Mouse (Mus musculus) liver, embryonic 11.5 days (tissue): ENCODE measurements around the gene Rgs16. TPM values are rescaled to one million over a fixed set of nuclear protein-coding genes. Genes with fewer than 3 reads are reported as not detected.

Source experiments
- ATAC-seq: fragments of 200-750 bp; cut with Nextera tagmentation; replicated peaks from 2 replicates; pipeline ENCODE4 v1.8.0; 2017; ENCODE audit warnings: moderate number of reproducible peaks, mild to moderate bottlenecking, moderate TSS enrichment, moderate library complexity; ENCODE audit not compliant: low FRiP score
- DNase-seq: peaks from one replicate; pipeline ENCODE4 v3.0.0-alpha.2; 2017; ENCODE audit warnings: low spot score
- H3K27ac ChIP-seq: fragments of 300-500 bp; sonication (generic); 2 replicates; pipeline ENCODE4 v1.5.1; 2014; ENCODE audit warnings: mild to moderate bottlenecking, low read depth, low read length, control low read depth
- H3K27me3 ChIP-seq: fragments of 300-500 bp; sonication (generic); replicated peaks from 2 replicates; pipeline ENCODE4 v1.6.1; 2014; ENCODE audit warnings: low read length, mixed read lengths; ENCODE audit not compliant: control insufficient read depth, insufficient read depth
- H3K36me3 ChIP-seq: fragments of 300-500 bp; sonication (generic); 2 replicates; pipeline ENCODE4 v1.6.1; 2014; ENCODE audit warnings: mild to moderate bottlenecking, low read length, moderate library complexity, mixed read lengths; ENCODE audit not compliant: control insufficient read depth, insufficient read depth
- H3K4me1 ChIP-seq: fragments of 300-500 bp; sonication (generic); replicated peaks from 2 replicates; pipeline ENCODE4 v1.6.1; 2014; ENCODE audit warnings: low read length, mixed read lengths; ENCODE audit not compliant: control insufficient read depth, insufficient read depth
- H3K4me2 ChIP-seq: fragments of 300-500 bp; sonication (generic); 2 replicates; pipeline ENCODE4 v1.6.1; 2014; ENCODE audit warnings: mild to moderate bottlenecking, control low read depth, moderate library complexity
- H3K4me3 ChIP-seq: fragments of 300-500 bp; sonication (generic); 2 replicates; pipeline ENCODE4 v1.5.1; 2014; ENCODE audit warnings: low read depth, low read length, control low read depth
- H3K9ac ChIP-seq: fragments of 300-500 bp; sonication (generic); 2 replicates; pipeline ENCODE4 v1.6.1; 2014; ENCODE audit warnings: low read depth, low read length, control low read depth
- H3K9me3 ChIP-seq: fragments of 300-500 bp; sonication (generic); 2 replicates; pipeline ENCODE4 v1.6.1; 2016; ENCODE audit warnings: low read length, inconsistent platforms, mixed read lengths; ENCODE audit not compliant: control insufficient read depth
- WGBS: fragments of 180-500 bp; shearing (Covaris S2); extraction: QIAGEN DNeasy Blood & Tissue Kit; methylation state at CpG from one replicate; pipeline ENCODE4 v1.1.7; 2014; 5-methylcytosine and 5-hydroxymethylcytosine counted together
- polyA plus RNA-seq: library from polyadenylated mRNA; unstranded; fragments of >200 nt; fragmentation: Nextera tagmentation; extraction: Ambion mirVana; gene quantifications from 2 replicates; pipeline ENCODE4 v1.2.1, GENCODE M21; 2014

Rgs16 gene
- polyA plus RNA-seq, 1 experiment from 2014 or later, result 1.3 TPM

GRCm38 (mm10) chr1:153742374-153743155 lies 2.4 kb downstream of the Rgs16 start:
- Histone ChIP-seq H3K36me3 (no peaks in the 10 kb centered on the region), H3K9me3 (no peaks in the 10 kb centered on the region), H3K27me3 (peaks cover 45% of the 10 kb centered on the region), H3K4me3 (no peak overlapping the region), H3K27ac (no peak overlapping the region), H3K9ac (no peak overlapping the region), H3K4me2 (no peak overlapping the region), H3K4me1 (no peaks in the 10 kb centered on the region)
- WGBS, result 54% methylated on average over 11 of the region's 11 CpGs
- ATAC-seq, result no peak
- DNase-seq, result no peak

DNA sequence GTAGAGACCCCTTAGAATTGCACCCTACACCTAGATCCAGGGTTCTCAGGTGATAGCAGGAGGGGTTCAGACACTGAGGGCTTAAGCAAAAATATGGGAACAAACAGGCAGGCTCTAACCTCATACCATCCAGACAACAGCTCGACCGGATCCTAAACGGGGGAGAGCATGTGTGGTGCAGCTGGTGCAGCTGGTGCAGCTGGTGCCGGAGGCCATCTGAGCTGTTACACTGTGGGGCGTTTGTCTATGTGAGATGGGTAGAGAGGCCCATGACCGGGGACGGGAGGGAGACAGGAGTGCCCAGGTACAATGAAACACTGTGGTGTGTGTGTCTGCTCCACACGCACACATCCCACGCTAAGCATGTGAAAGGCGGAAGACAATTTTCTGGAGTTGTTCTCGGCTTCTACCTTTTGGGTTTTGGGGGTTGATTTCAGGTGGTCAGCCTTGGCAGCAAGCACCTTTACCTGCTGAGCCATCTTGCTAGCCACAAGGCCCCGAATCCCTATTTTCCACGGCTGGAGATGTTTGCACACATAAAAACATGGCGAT lies 6.0 kb downstream of the Rgs16 start:
- H3K4me3 ChIP-seq, result no peak overlapping the region
- H3K36me3 ChIP-seq, result no peaks in the 10 kb centered on the region
- ATAC-seq, result no peak
- no peak overlapping the region for H3K27ac ChIP-seq
- H3K4me2 ChIP-seq, result no peak overlapping the region
- H3K9me3 ChIP-seq, result no peaks in the 10 kb centered on the region
- H3K27me3 ChIP-seq, result peaks cover 8% of the 10 kb centered on the region
- DNase-seq, result no peak
- peaks cover 11% of the 10 kb centered on the region for H3K4me1 ChIP-seq
- H3K9ac ChIP-seq, result no peak overlapping the region
- 84% methylated on average over 14 of the region's 14 CpGs for WGBS

DNA sequence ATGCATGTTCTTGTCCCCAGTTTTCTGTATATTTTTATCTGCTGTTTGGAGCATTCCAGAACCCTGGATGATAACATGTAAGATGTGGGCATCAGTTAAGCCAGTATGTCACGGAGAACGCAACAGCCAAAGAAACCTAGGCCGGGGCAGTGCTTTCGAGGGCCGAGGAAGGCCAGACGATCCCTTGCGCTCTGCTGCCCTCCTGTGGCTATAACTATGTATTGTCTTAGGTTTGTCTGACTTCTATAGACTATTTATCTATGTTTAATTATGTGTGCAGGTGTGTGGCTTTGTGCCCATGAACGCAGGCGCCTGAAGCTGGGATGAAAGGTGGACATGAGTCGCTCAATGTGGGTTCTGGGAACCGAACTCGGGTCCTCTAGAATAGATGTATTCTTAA lies 6.6 kb downstream of the Rgs16 start:
- Histone ChIP-seq H3K4me1 (peaks cover 11% of the 10 kb centered on the region), H3K36me3 (no peaks in the 10 kb centered on the region), H3K9ac (no peak overlapping the region), H3K4me3 (no peak overlapping the region), H3K4me2 (no peak overlapping the region), H3K9me3 (no peaks in the 10 kb centered on the region), H3K27ac (no peak overlapping the region), H3K27me3 (peaks cover 3% of the 10 kb centered on the region; the same call in 1 of the 2 replicates)
- DNase-seq, result peak; percentile 64
- 6% methylated on average over 12 of the region's 12 CpGs for WGBS
- no peak for ATAC-seq

- Histone ChIP-seq H3K27ac (no peak overlapping the region), H3K4me1 (peaks cover 11% of the 10 kb centered on the region), H3K36me3 (no peaks in the 10 kb centered on the region), H3K4me3 (no peak overlapping the region), H3K4me2 (no peak overlapping the region), H3K27me3 (no peaks in the 10 kb centered on the region), H3K9ac (no peak overlapping the region), H3K9me3 (no peaks in the 10 kb centered on the region)
- ATAC-seq, result no peak
- DNase-seq, result no peak
- WGBS, result 64% methylated on average over 12 of the region's 12 CpGs
Measured at GRCm38 (mm10) chr1:153747861-153748530, 7.8 kb downstream of the Rgs16 start.

- H3K4me3 ChIP-seq, result peak overlapping the region; percentile 48; the same call in 1 of the 2 replicates
- no peak overlapping the region for H3K27ac ChIP-seq
- no peaks in the 10 kb centered on the region for H3K9me3 ChIP-seq
- no peak overlapping the region for H3K9ac ChIP-seq
- 8% methylated on average over 1 of the region's 1 CpGs for WGBS
- ATAC-seq, result 0 out of 2 replicates have a peak, but pooled peaks have one; percentile 33
- peaks cover 11% of the 10 kb centered on the region for H3K4me1 ChIP-seq
- no peak for DNase-seq
- no peaks in the 10 kb centered on the region for H3K27me3 ChIP-seq
- H3K4me2 ChIP-seq, result peak overlapping the region; percentile 76
- H3K36me3 ChIP-seq, result no peaks in the 10 kb centered on the region
Measured at GRCm38 (mm10) chr1:153748549-153748948, 8.4 kb downstream of the Rgs16 start.

DNA sequence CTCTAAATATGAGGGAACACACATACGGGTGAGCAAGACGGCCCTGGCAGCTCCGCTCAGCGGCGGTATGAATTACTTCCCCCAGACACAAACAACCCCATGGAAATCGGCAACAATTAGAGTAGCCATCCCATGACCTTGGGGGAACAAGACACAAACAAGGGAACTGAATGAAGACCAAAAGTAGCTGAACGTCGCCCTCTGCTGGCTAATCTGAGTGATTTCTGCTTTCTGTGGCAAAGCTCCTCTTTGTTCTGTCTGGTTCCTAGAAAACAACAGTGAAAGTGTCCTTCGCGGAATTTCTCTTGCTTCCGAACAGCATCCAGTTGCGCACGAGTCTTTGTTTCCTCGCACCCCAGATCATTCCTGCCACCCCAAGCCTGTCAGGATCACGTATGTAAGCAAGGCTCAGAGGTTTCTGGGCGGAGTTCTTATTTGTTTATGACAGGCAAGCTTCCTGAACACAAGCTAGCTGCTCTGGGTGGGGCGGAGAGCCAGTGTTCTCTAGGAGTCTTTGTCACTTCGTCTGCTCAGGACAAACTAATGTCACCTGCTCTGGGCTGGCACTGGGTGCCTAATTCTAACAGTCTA lies 9.2 kb downstream of the Rgs16 start, which contains the start of gene Rnasel:
Gene Rnasel (plus strand): TSS at position 216 of the 591 bp plus-strand sequence.
- Histone ChIP-seq H3K27me3 (no peaks in the 10 kb centered on the region), H3K27ac (peak within 1 kb of the TSS; percentile 33), H3K4me1 (peaks cover 11% of the 10 kb centered on the region), H3K9me3 (no peaks in the 10 kb centered on the region), H3K9ac (peak within 1 kb of the TSS; percentile 75), H3K36me3 (no peaks in the 10 kb centered on the region), H3K4me3 (peak within 1 kb of the TSS; percentile 48), H3K4me2 (peak within 1 kb of the TSS; percentile 76)
- DNase-seq, result peak; percentile 74
- ATAC-seq, result peak; percentile 69
- 4% methylated on average over 18 of the region's 18 CpGs for WGBS

- peak overlapping the region; percentile 28 for H3K27ac ChIP-seq
- 55% methylated on average over 6 of the region's 6 CpGs for WGBS
- DNase-seq, result no peak
- no peaks in the 10 kb centered on the region for H3K9me3 ChIP-seq
- H3K4me1 ChIP-seq, result peaks cover 11% of the 10 kb centered on the region
- no peak overlapping the region for H3K4me3 ChIP-seq
- H3K27me3 ChIP-seq, result no peaks in the 10 kb centered on the region
- H3K4me2 ChIP-seq, result peak overlapping the region; percentile 76
- H3K9ac ChIP-seq, result peak overlapping the region; percentile 75
- ATAC-seq, result peak; percentile 70
- no peaks in the 10 kb centered on the region for H3K36me3 ChIP-seq
Measured at GRCm38 (mm10) chr1:153750054-153750453, 9.9 kb downstream of the Rgs16 start.

DNA sequence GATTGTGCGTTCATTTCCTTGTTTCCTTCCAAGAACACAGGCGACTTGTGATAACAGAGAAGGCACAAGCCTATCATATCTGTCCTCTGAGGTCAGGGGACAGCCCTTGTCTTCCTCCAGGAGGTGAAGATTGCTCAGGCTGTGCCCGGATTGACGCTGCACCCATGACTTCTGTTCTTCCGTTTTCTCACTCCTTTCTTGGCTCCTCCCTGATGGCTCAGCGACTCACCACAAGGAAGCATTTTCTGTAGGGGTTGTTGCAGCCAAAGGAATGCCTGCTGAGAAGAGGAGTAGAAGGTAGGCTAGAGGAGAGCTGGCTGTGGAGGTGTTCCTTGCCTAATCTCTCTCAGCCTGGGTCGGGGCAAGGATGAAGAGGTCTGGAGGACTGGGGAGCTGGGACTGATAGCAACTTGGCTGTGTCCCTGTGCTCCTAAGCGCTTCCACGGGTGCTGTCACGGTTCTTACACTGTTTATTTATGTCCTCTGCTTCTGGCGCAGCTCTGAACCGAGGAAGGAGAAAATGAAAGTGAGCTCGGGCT lies 11.7 kb downstream of the Rgs16 start:
- no peaks in the 10 kb centered on the region for H3K27me3 ChIP-seq
- no peaks in the 10 kb centered on the region for H3K36me3 ChIP-seq
- peak overlapping the region; percentile 41 for H3K4me3 ChIP-seq
- peak overlapping the region; percentile 69 for H3K4me2 ChIP-seq
- peaks cover 11% of the 10 kb centered on the region for H3K4me1 ChIP-seq
- WGBS, result 18% methylated on average over 13 of the region's 13 CpGs
- DNase-seq, result no peak
- H3K9me3 ChIP-seq, result no peaks in the 10 kb centered on the region
- H3K9ac ChIP-seq, result peak overlapping the region; percentile 49
- ATAC-seq, result peak; percentile 70
- H3K27ac ChIP-seq, result peak overlapping the region; percentile 39
